7 mouse cellular contexts compared by ENCODE assay signal in the genomic region with DNA sequence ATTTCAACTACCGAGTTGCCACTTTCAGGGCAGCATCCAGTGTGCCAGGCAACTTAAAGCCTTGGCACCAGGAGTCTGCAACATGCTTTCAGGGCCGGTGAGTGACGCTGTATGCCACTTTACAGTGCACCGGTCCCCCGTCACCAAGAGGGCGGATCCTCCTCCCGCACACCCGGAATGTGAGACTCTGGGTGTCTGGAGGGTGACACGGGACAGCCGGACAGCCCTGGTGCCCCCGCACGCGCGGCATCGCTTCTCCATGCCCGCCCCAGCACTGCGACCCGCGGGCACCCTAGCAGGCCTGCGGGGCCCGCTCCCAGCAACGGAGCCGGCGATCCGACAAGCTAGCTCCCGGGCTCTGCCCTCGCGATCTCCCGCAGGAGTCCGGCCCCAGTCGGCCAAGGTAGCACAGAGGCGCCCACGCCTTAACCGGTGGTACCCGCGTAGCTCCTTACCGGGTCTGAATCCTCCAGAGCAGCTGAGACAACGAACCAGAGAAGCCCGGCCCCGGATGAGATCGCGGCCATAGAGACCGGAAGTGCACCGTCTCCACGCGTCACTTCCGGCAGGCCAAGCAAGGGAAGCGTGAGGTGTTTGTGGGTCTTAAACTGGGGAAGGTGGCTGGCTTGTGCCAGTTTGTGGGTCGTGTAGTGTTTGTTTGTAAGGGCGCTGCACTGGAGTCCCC. TPM values are rescaled to one million over a fixed set of nuclear protein-coding genes. Genes with fewer than 3 reads are reported as not detected.
DNase-seq lines count a peak whose midpoint lies in the region; ATAC-seq lines count a peak whose summit lies in the region.

Gene Zcchc9 (minus strand): TSS at position 551 of the 685 bp plus-strand sequence.

- WGBS in embryonic facial prominence, embryonic 11.5 days = under 1% methylated on average over 50 of the region's 50 CpGs
- under 1% methylated on average over 50 of the region's 50 CpGs for WGBS in limb, embryonic 11.5 days
- WGBS in midbrain, embryonic 14.5 days = under 1% methylated on average over 50 of the region's 50 CpGs

- ATAC-seq in embryonic facial prominence, embryonic 11.5 days (replicated peaks; ENCODE audit: insufficient number of reproducible peaks, low FRiP score, low TSS enrichment, low read depth) = peak; percentile 98
- peak; percentile 96 for ATAC-seq in limb, embryonic 11.5 days (ENCODE audit: insufficient number of reproducible peaks, low FRiP score, low TSS enrichment, low read depth)
- ATAC-seq in midbrain, embryonic 14.5 days (ENCODE audit: low FRiP score, low TSS enrichment) = peak; percentile 98

- peak within 1 kb of the TSS; percentile 98 for H3K9ac ChIP-seq in embryonic facial prominence, embryonic 11.5 days (replicated peaks; ENCODE audit: low read length)
- peak within 1 kb of the TSS; percentile 97 for H3K9ac ChIP-seq in limb, embryonic 11.5 days (ENCODE audit: low read length)
- peak within 1 kb of the TSS; percentile 98 for H3K9ac ChIP-seq in midbrain, embryonic 14.5 days (replicated peaks; ENCODE audit: low read length)

- H3K36me3 ChIP-seq in embryonic facial prominence, embryonic 11.5 days (replicated peaks; ENCODE audit: control insufficient read depth, insufficient read depth, low read depth, low read length) = peaks cover 3% of the 10 kb centered on the region
- peaks cover 7% of the 10 kb centered on the region for H3K36me3 ChIP-seq in limb, embryonic 11.5 days (ENCODE audit: control insufficient read depth, insufficient read depth, low read length)
- H3K36me3 ChIP-seq in midbrain, embryonic 14.5 days (ENCODE audit: control insufficient read depth, insufficient read depth, low read length) = peaks cover 18% of the 10 kb centered on the region

- no peaks in the 10 kb centered on the region for H3K9me3 ChIP-seq in embryonic facial prominence, embryonic 11.5 days (replicated peaks; ENCODE audit: control insufficient read depth, low read length)
- no peaks in the 10 kb centered on the region for H3K9me3 ChIP-seq in limb, embryonic 11.5 days (ENCODE audit: control insufficient read depth, low read length)
- no peaks in the 10 kb centered on the region for H3K9me3 ChIP-seq in midbrain, embryonic 14.5 days (ENCODE audit: control insufficient read depth, low read length)

- H3K27ac ChIP-seq in embryonic facial prominence, embryonic 11.5 days (replicated peaks; ENCODE audit: low read depth, low read length) = peak within 1 kb of the TSS; percentile 82
- peak within 1 kb of the TSS; percentile 74 for H3K27ac ChIP-seq in limb, embryonic 11.5 days (replicated peaks; ENCODE audit: low read depth, low read length)
- peak within 1 kb of the TSS; percentile 96 for H3K27ac ChIP-seq in midbrain, embryonic 14.5 days (replicated peaks; ENCODE audit: low read depth, low read length)

- H3K4me2 ChIP-seq in embryonic facial prominence, embryonic 11.5 days (ENCODE audit: low read depth, low read length) = peak within 1 kb of the TSS; percentile 56
- H3K4me2 ChIP-seq in limb, embryonic 11.5 days (ENCODE audit: low read depth, severe bottlenecking) = peak within 1 kb of the TSS; percentile 49
- peak within 1 kb of the TSS; percentile 60 for H3K4me2 ChIP-seq in midbrain, embryonic 14.5 days (ENCODE audit: low read length)

- peak; percentile 92 for DNase-seq in adrenal gland, postnatal 14 days
- peak; percentile 93 for DNase-seq in embryonic facial prominence, embryonic 11.5 days (ENCODE audit: low spot score)
- peak; percentile 99 for DNase-seq in heart, adult 11 months
- DNase-seq in kidney, adult 18-20 months = peak; percentile 93
- peak; percentile 93 for DNase-seq in limb, embryonic 11.5 days (ENCODE audit: low spot score)
- DNase-seq in midbrain, embryonic 14.5 days = peak; percentile 96
- peak; percentile 76 to 82 for DNase-seq in spleen, adult 18-20 months

- H3K27me3 ChIP-seq in embryonic facial prominence, embryonic 11.5 days (ENCODE audit: control insufficient read depth, insufficient read depth, low read length) = no peaks in the 10 kb centered on the region
- H3K27me3 ChIP-seq in limb, embryonic 11.5 days (ENCODE audit: control insufficient read depth, insufficient read depth, low read length) = no peaks in the 10 kb centered on the region
- H3K27me3 ChIP-seq in midbrain, embryonic 14.5 days (ENCODE audit: control insufficient read depth, insufficient read depth, low read length) = no peaks in the 10 kb centered on the region

- no peaks in the 10 kb centered on the region for H3K4me1 ChIP-seq in embryonic facial prominence, embryonic 11.5 days (ENCODE audit: control insufficient read depth, insufficient read depth, low read length)
- H3K4me1 ChIP-seq in limb, embryonic 11.5 days (ENCODE audit: control insufficient read depth, insufficient read depth, low read length) = peaks cover 3% of the 10 kb centered on the region; the same call in 1 of the 2 replicates
- H3K4me1 ChIP-seq in midbrain, embryonic 14.5 days (ENCODE audit: control insufficient read depth, insufficient read depth, low read length) = peaks cover 11% of the 10 kb centered on the region; the same call in 1 of the 2 replicates

- H3K4me3 ChIP-seq in embryonic facial prominence, embryonic 11.5 days (ENCODE audit: low read depth, low read length) = peak within 1 kb of the TSS; percentile 92
- peak within 1 kb of the TSS; percentile 92 for H3K4me3 ChIP-seq in limb, embryonic 11.5 days (ENCODE audit: low read depth, low read length)
- H3K4me3 ChIP-seq in midbrain, embryonic 14.5 days (replicated peaks; ENCODE audit: low read depth, low read length) = peak within 1 kb of the TSS; percentile 93

RNA-seq across cellular contexts. Expression of gene Zcchc9, which starts in this region (rescaled TPM):
- total RNA-seq in adrenal gland, postnatal 14 days (2021) = 38.0 and 39.9 TPM in 2 replicates
- polyA plus RNA-seq in embryonic facial prominence, embryonic 11.5 days (2014; fragmentation: Nextera tagmentation; extraction: Ambion mirVana) = 22.6 and 26.6 TPM in 2 replicates
- 29.7 and 36.0 TPM in 2 replicates for polyA plus RNA-seq in limb, embryonic 11.5 days (2014; fragmentation: Nextera tagmentation; extraction: Ambion mirVana)
- 14.7 and 14.9 TPM in 2 replicates for polyA plus RNA-seq in midbrain, embryonic 14.5 days (2014; fragmentation: Nextera tagmentation; extraction: Ambion mirVana)

Comparison
In these comparisons a context has a peak if more than half of its experiments do, and no peak if none do; other contexts are left out.
1. Peak in every context shown above with its lines: DNase-seq, ATAC-seq, H3K4me3 ChIP-seq and H3K27ac ChIP-seq.